Mouse (Mus musculus) MEL (cell line): Measurements from ENCODE around the gene Rnf115.

Experiments
- CTCF ChIP-seq, 3 experiments: IDR thresholded peaks in 2 of 3; conservative IDR thresholded peaks in 1 of 3; 2 replicates each; pipeline ENCODE4 v1.5.1; 2011 to 2012; ENCODE audit warnings: low read length in 3 of 3, low read depth in 2 of 3, mild to moderate bottlenecking in 2 of 3, improper control_type of control experiment in 1 of 3, inconsistent platforms in 1 of 3, mixed read lengths in 1 of 3, moderate library complexity in 1 of 3; ENCODE audit not compliant: control insufficient read depth in 1 of 3, insufficient read depth in 1 of 3, poor library complexity in 1 of 3, severe bottlenecking in 1 of 3
- EP300 ChIP-seq, 2 experiments: IDR thresholded peaks; 2 replicates each; pipeline ENCODE4 v1.6.1; 2011; ENCODE audit warnings: improper control_type of control experiment in 2 of 2, low read length in 2 of 2, low read depth in 1 of 2, mild to moderate bottlenecking in 1 of 2
- MEF2A ChIP-seq: IDR thresholded peaks from 2 replicates; pipeline ENCODE4 v1.6.1; 2014; ENCODE audit warnings: low read depth, mild to moderate bottlenecking, inconsistent platforms, low read length, improper control_type of control experiment; ENCODE audit not compliant: poor library complexity, insufficient replicate concordance, severe bottlenecking; ENCODE audit errors: extremely low read depth
- NELFE ChIP-seq: IDR thresholded peaks from 2 replicates; pipeline ENCODE4 v1.6.1; 2011; ENCODE audit warnings: low read depth, low read length, improper control_type of control experiment
- TBP ChIP-seq: IDR thresholded peaks from 2 replicates; pipeline ENCODE4 v1.8.0; 2011; ENCODE audit warnings: low read depth, low read length, improper control_type of control experiment

- TF ChIP-seq TBP (0 out of 2 replicates have a peak, but pooled peaks have one; percentile 28), MEF2A (no peak), CTCF (IDR thresholded peaks at IDR 0.05 in 2 of 3, conservative IDR thresholded peaks at IDR 0.05 in 1 of 3; ENCODE audit: control insufficient read depth in 1 of 3, insufficient read depth in 1 of 3, low read depth in 2 of 3, low read length in 3 of 3, poor library complexity in 1 of 3, severe bottlenecking in 1 of 3) (no peak), NELFE (no peak), EP300 (IDR thresholded peaks at IDR 0.05; ENCODE audit: low read depth in 1 of 2, low read length in 2 of 2) (peak in 1 of 2 experiments; percentile 65; a peak in 2 of 4 replicates)
Observed at GRCm38 (mm10) chr3:96688854-96689253, 38.6 kb upstream of the Rnf115 start.
